Mouse (Mus musculus) kidney, adult 11 months (tissue): ENCODE data around the gene Vmn1r197.
"Not testable (repeated sequence)": the region's sequence is repeated elsewhere in the genome, so short reads cannot be mapped to it uniquely, and the experiment has no call there.

Experiments
- DNase-seq: peaks from one replicate; pipeline ENCODE4 v3.0.0; 2022

Gene Vmn1r197

DNA sequence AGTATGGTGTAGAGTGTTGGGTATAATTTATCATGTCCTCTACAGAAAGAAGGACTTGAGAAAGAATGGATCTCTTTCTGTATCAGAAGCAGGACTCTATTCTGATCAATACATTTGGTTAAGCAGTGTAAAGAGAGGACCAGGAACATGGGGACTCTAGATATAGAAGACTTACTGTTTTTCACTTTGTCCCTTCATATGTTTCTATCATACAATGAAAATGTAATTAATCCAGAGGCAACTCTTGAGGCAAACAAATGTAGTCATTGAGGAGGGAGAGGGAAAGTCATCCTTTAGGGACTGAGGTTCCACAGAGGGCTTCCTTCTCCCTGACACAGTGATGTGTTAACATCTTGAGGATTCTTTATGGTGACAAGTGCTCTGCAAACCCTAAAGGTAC, at the start of gene Vmn1r197:
Gene Vmn1r197, plus strand, starts transcription at position 301 of the 400 bp plus-strand sequence.
- no peak for DNase-seq

DNA sequence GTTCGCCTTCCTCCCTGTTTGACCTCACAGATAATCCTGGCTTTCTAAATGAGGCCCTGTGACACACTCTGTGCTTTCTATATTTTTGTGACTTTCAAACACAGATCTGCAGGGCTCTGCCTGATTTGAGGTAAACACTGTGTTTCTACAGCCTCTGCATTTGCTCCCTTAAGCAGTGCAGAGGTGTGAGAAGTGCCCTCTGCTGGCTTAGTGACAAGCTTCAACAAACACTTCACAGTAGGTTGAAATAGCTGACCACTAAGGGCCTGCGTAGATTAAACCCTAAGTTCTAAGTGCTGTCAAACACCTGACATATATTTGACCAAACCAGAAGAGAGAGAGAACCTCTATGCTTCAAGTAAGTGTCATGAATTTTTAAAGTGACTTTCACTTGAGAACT, 39.8 kb upstream of the Vmn1r197 start:
- DNase-seq: no peak

DNA sequence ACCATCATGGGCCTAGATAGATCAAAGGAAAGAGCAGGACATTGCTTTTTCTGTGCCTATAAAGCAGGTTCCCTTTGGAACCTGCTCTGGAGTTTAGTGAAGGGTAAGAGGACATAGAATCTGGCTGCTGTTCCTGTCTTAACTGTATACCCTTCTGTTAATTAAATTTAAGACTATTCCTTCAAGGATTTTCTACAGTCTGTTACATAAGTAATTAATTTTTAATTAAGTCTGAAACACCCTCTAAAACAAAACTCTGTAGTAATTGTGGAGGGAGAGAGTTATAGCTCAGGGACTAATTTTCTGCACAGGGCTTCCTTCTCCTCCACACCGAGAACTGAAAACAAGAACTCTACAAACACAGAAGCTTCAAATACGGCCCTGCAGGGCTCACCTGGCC, 34.8 kb upstream of the Vmn1r197 start, which contains the start of gene Vmn1r196:
Gene Vmn1r196, plus strand, starts transcription at position 301 of the 400 bp plus-strand sequence.
- DNase-seq: no peak

DNA sequence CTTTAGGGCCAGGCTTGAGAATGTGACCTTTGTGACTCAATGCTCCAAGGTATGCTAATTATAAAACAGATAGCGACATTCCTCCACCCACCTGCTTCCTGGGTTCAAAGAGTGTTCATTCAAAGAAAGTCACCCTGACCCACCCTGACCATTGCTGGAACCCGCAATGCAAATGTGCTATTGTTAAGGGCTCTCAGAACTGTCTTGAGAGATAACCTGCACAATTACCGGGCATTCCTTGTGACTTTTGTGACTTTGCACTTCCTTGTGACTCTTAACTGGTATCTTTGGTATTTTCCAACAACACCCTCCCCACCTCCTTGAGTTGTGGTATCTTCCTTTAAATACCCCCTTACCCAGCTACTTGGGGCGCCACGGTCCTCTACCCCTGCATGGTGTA, 16.3 kb upstream of the Vmn1r197 start:
- not testable (repeated sequence) for DNase-seq

DNA sequence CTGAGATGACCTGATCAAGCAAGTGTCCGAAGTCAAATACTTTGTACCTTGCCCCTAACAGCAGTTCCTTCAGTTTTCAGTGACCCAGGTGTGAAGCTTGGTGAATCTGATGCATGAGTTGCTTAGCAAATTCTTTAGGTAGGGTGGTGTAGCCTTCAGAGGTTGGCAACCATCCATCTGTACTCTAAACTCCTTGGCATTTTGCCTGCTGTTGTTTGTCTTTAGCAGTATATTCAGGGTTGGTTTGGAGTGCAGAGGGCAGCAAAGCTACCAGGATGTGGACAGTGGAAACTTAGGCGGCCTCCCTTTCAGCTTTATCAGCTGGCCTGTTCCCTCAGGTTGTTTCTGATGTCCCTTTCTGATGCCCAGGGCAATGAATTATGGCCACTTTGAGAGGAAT, 9.0 kb upstream of the Vmn1r197 start:
- peak; percentile 18 for DNase-seq

DNA sequence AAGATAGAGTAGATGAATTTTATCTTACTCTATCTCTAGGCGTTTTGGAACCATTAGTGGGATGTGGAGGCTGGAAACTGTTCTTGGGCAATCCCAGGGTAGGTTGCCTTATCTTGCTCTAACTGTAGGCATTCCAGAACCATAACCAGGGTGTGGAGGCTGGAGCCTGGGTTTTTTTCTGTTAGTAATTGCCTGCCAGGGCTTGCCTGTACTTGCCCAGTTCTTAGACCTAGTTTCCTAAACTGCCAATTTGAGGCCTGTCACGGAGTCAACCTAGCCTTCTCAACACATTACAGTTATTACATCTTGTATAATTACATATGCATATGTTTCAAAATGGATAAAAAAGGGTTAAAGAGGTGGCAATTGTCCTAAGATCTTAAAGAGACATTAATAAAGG, 7.0 kb upstream of the Vmn1r197 start:
- DNase-seq: no peak

DNA sequence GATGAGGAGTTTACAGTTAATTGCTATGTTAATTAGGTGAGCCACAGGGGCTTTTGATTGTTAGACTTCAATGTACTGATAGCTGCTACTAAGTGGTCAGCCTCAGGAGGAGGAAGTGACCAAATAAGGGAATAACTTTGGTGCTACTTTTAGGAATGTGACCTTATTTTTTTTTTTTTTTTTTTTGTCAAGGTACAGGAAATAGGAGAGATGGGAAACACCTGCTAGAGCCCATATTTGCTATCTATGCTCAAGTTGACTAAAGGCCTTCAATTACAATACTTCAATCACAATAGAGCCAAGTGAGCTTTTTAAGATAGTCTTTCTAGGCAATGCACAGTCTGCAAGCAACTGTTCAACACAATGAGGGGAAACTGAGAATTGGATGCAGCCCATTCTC, 4.3 kb upstream of the Vmn1r197 start:
- DNase-seq: no peak

DNA sequence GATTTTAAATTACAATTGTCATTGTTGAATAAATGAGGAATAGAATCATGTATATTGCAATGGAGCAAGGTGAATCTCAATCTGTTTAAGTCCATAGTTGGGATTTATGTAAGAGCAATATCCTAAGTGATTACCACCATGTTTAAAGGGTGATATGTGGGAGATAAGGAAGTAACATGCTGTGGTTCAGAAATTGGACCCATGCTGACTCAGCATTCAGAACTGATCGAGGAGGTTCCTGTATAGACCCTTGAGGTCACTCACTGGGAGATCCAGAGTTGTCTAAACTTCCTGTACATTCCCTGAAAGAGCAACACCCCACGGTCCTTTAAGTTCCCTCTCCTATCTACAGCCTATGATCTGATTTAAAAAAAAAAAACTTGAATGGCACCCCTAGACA, 8.9 kb downstream of the Vmn1r197 start:
- no peak for DNase-seq

DNA sequence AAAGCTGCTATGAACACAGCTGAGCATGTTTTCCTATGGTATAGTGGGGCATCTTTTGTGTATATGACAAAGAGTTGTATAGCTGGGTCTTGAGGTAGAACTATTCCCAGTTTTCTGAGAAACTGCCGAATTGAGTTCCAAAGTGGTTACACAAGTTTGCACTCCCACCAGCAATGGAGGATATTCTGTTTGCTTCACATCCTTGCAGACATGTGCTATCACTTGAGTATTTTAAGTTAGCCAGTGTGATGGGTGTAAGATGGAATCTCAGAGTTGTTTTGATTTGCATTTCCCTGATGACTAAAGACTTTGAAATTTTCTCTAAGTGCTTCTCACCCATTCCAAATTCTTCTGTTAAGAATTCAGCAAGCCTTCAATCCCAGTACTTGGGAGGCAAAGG, 11.2 kb downstream of the Vmn1r197 start:
- DNase-seq: no peak

DNA sequence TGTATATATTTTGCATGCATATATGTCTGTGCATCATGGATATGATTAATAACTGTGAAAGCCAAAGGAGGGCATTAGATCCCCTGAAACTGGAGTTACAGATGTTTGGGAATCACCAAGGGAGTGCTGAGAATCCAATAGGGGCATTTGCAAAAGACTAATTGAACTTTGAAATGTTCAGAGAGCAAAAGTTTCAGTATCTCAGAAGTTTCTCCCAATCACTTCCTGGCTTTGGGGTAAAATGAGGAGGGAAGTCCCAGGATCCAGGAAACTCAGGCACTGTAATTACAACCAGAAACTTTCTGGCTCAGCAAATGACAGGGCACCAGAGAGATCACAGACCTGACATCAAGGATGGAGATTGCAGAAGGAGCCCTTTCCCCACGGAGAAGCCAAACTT, 25.7 kb downstream of the Vmn1r197 start, which contains the start of gene Vmn1r198:
Gene Vmn1r198, plus strand, starts transcription at position 301 of the 400 bp plus-strand sequence.
- DNase-seq: no peak

DNA sequence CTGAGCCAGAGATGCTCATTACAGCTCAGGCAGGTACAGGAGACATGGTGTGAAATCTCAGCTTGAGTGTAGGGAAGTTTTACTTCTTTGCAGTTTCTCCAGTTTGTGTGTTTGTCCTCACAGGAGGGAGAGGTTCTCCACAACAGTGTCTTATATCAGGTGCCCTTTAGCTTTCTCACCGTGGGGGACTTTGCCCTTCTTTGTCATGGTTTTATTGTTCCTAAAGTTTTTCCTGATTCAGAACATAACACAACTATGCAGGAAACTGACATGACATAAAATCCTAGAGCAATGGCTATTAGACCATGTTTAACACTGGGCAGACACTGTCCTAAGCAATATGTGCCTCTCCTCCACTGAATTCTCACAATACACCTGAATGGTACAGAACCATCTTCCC, 26.4 kb downstream of the Vmn1r197 start:
- DNase-seq: no peak

DNA sequence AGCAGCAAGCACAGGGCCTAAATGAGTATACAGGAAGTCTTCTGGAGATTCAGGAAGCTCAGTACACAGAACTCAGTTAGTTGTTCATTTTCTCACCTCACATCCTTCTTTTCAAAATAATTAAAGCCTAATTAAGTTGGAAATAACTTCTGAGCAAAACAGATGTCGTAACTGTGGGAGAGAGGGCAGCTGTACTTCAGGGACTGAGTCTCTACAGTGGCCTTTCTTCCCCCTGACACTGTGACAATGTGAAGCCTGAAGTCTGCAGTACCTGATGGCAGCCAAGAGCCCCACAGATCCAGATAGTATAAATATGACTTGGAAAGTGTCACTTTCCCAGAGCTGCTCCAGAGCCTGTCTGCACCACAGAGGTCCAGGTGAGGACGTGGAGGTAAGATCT, 55.1 kb downstream of the Vmn1r197 start, which contains the start of gene Vmn1r199:
Gene Vmn1r199, plus strand, starts transcription at position 301 of the 400 bp plus-strand sequence.
- no peak for DNase-seq

DNA sequence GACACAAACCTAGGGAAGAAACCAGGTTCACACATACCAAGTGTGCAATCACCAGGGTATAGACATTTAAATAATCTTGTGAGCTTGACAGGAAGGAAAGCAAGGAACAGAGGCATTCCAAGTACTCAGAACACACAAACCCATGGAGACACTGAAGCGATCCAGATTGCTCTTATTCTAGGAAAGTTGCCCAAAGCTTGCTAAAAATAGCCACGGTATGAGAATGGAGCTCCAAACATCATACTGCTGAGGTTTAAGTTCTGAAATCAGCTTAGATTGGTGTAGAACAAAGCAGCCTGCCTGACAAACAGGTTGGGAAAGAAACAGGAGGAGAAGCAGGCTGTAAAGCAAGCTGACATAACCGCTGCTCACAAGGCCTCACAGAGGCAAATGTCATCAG, 56.7 kb downstream of the Vmn1r197 start:
- DNase-seq: not testable (repeated sequence)
